Comparison of ENCODE assay signal across 10 mouse cellular contexts in genomic region chr8:111224153-111224552, GRCm38 (mm10). TPM values are rescaled to one million over a fixed set of nuclear protein-coding genes. Genes with fewer than 3 reads are reported as not detected.
DNase-seq lines count a peak whose midpoint lies in the region; ATAC-seq and TF ChIP-seq lines count a peak whose summit lies in the region.
"Had no signal": no experiment of that assay in that cellular context is flagged by ENCODE, and none has a peak within 500 bp of the region (broad histone marks: within the 10 kb centered on the region; RNA-seq: fewer than 3 reads in every experiment).

No protein-coding gene starts in this region.

- H3K27me3 ChIP-seq in heart, embryonic 10.5 days (ENCODE audit: insufficient read depth, poor library complexity, severe bottlenecking), result no peaks in the 10 kb centered on the region
- H3K27me3 ChIP-seq: embryonic facial prominence, embryonic 15.5 days had no signal

- H3K9me3 ChIP-seq in heart, embryonic 10.5 days, result no peaks in the 10 kb centered on the region
- H3K9me3 ChIP-seq: embryonic facial prominence, embryonic 15.5 days had no signal

- H3K4me3 ChIP-seq in heart, embryonic 10.5 days, result no peak overlapping the region
- H3K4me3 ChIP-seq: embryonic facial prominence, embryonic 15.5 days had no signal

- DNase-seq in heart, adult 8-10 months (ENCODE audit: low spot score), result peak; percentile 17
- DNase-seq in heart, embryonic 10.5 days (ENCODE audit: low spot score), result no peak
- DNase-seq in left cerebral cortex, postnatal 14 days (ENCODE audit: low spot score in 2 of 2), result peak; percentile 9 to 26
- DNase-seq in left cerebral cortex, adult 11 months (ENCODE audit: low spot score), result no peak
- DNase-seq in Muller cell, postnatal 12 days (ENCODE audit: inconsistent ontology term), result peak; percentile 57
- peak; percentile 73 for DNase-seq in brain, embryonic 14.5 days (ENCODE audit: low read depth)
- DNase-seq: adrenal gland, adult 8-10 months; cerebellum, adult 9-11 months had no signal

- H3K4me1 ChIP-seq in heart, embryonic 10.5 days, result no peaks in the 10 kb centered on the region

- intact Hi-C loops in left cerebral cortex, postnatal 14 days (cut with DNase I), result no loop called here

- no peak for TF ChIP-seq CTCF in brain, embryonic 14.5 days (IDR thresholded peaks at IDR 0.05; ENCODE audit: borderline replicate concordance, extremely low read depth, insufficient read depth, insufficient read length)

- no peaks in the 10 kb centered on the region for H3K36me3 ChIP-seq in heart, embryonic 10.5 days
- H3K36me3 ChIP-seq: embryonic facial prominence, embryonic 15.5 days had no signal

- H3K27ac ChIP-seq in heart, embryonic 10.5 days, result no peak overlapping the region
- H3K27ac ChIP-seq: embryonic facial prominence, embryonic 15.5 days had no signal

- no peak for TF ChIP-seq POLR2A in brain, embryonic 14.5 days (IDR thresholded peaks at IDR 0.05; ENCODE audit: borderline replicate concordance, extremely low read depth, insufficient read depth, insufficient read length, poor library complexity, severe bottlenecking)

- 84% methylated on average over 5 of the region's 5 CpGs for WGBS in heart, embryonic 10.5 days

- no peak for ATAC-seq in inflammation-experienced regulatory T-cells, adult 6 months

RNA-seq across cellular contexts. Expression of gene Glg1, which starts 34.9 kb away (rescaled TPM):
- 100 to 1,000 TPM in 1 of 4 experiments, 10 to 100 TPM in 3; 87.4 to 103 (median 96.6) TPM for total RNA-seq in heart, adult 8-10 months (2022)
- 61.5 and 70.4 TPM in 2 replicates for polyA plus RNA-seq in heart, embryonic 10.5 days (2016; fragmentation: Nextera tagmentation; extraction: Ambion mirVana)
- 100 to 1,000 TPM; 143 to 144 TPM for total RNA-seq in left cerebral cortex, postnatal 14 days (2021)
- polyA plus RNA-seq in brain, embryonic 14.5 days (2012; rRNA removed), result 52.6 and 62.4 TPM in 2 replicates
- polyA plus RNA-seq in inflammation-experienced regulatory T-cells, adult 6 months (2017; shearing (Covaris generic)), result 10 to 100 TPM; 25.2 to 37.5 (median 28.5) TPM

Comparison
In these comparisons a context has a peak if more than half of its experiments do, and no peak if none do; other contexts are left out.
1. DNase-seq: peak in heart, adult 8-10 months (single experiment), left cerebral cortex, postnatal 14 days (2 of 2), Muller cell, postnatal 12 days (single experiment) and brain, embryonic 14.5 days (single experiment); none in heart, embryonic 10.5 days (single experiment) and left cerebral cortex, adult 11 months (single experiment).